Mouse (Mus musculus): ENCODE data around the gene Il18r1. TPM values are rescaled to one million over a fixed set of nuclear protein-coding genes. Genes with fewer than 3 reads are reported as not detected.

The Il18r1 gene
- not detected in 2 replicates for polyA plus RNA-seq (2012; ENCODE audit: insufficient read depth, insufficient read length, missing spikeins)

DNA sequence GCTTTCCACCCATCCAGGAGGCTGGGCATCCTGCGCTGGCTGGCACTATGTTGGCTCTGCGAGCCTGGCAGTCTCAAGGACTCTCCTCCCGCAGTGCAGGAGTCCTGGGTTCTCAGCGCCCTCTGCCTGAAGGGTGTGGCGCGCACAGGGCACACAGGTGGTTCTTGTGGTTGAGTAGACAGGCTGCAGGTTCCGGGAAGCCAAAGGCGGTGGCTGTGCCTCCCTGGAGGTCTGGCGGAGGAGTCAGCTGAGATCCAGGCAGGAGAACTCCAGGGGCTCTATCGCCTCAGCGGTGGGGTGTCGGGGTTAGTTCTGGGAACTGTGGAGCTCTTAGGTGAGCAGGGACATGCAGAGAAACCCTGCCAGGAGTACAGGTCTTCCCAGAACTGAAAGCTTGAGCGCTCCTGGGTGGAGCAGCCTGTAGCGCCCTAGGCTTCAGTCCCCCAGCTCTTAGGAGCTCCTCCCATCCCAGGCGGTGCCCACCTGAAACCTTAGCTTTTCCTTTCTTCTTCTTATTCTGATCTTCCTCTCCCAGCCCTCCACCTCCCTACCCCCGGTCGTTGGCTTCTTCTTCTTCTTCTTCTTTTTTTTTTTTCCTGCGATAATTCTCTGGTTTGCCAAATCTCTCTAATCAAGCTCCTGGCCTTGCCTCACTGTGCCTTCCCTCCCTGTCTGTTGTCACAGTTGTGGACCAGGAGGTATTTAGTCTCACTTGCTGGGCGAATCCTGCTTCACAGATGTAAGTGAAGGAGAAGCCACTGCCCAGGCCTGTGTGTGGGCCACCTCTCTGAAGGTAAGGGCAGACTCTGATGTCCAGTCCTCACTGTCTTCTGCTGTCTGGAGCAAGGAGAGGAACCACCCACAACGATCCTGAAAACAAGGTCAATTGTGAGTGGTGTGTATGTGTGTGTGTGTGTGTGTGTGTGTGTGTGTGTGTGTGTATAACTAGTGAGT, at the start of gene Il18r1:
Il18r1 (plus strand) TSS at position 76 of the 954 bp plus-strand sequence.
- Histone ChIP-seq H3K4me3 (ENCODE audit: insufficient read depth, low read length) (no peak within 1 kb of the TSS), H3K27ac (ENCODE audit: insufficient read depth, low read depth, low read length) (no peak within 1 kb of the TSS), H3K4me1 (ENCODE audit: control insufficient read depth, insufficient read depth, low read length) (no peaks in the 10 kb centered on the region)
- TF ChIP-seq CTCF (IDR thresholded peaks at IDR 0.05; ENCODE audit: low read depth, low read length) = no peak

GRCm38 (mm10) chr1:40417034-40417433, 48.3 kb upstream of the Il18r1 start:
- H3K4me1 ChIP-seq (ENCODE audit: control insufficient read depth, insufficient read depth, low read length) = peaks cover 23% of the 10 kb centered on the region
- no peak overlapping the region for H3K27ac ChIP-seq (ENCODE audit: insufficient read depth, low read depth, low read length)
- H3K4me3 ChIP-seq (ENCODE audit: insufficient read depth, low read length) = no peak overlapping the region
- no peak for TF ChIP-seq POLR2A (IDR thresholded peaks at IDR 0.05; ENCODE audit: borderline replicate concordance, low read depth, low read length)
- TF ChIP-seq CTCF (IDR thresholded peaks at IDR 0.05; ENCODE audit: low read depth, low read length) = no peak

- TF ChIP-seq CTCF (IDR thresholded peaks at IDR 0.05; ENCODE audit: low read depth, low read length) (no peak), POLR2A (IDR thresholded peaks at IDR 0.05; ENCODE audit: borderline replicate concordance, low read depth, low read length) (no peak)
- H3K4me3 ChIP-seq (ENCODE audit: insufficient read depth, low read length) = no peak overlapping the region
- peaks cover 17% of the 10 kb centered on the region for H3K4me1 ChIP-seq (ENCODE audit: control insufficient read depth, insufficient read depth, low read length)
- H3K27ac ChIP-seq (ENCODE audit: insufficient read depth, low read depth, low read length) = no peak overlapping the region
Observed at GRCm38 (mm10) chr1:40418512-40418911, 46.8 kb upstream of the Il18r1 start.

DNA sequence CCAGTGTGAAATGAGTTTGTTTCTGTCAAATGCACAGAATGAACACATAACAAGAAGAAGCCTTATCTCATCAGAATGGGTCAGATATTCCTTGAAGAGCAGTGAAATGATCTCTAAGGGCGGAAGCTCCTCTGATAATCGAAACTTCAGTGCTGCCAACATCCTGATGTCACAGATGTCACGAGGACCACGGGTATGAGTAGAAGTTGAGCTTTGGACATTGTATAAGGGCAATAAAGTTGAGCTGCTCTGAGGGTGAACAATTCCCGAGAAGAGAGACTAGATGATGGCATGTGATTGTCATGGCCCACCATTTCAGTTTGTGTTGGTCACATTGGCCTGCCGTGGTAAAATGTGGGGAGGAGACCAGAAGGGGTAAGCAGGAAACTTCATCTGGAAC, 41.5 kb upstream of the Il18r1 start:
- no peak overlapping the region for H3K4me3 ChIP-seq (ENCODE audit: insufficient read depth, low read length)
- no peak for TF ChIP-seq CTCF (IDR thresholded peaks at IDR 0.05; ENCODE audit: low read depth, low read length)
- no peak for TF ChIP-seq POLR2A (IDR thresholded peaks at IDR 0.05; ENCODE audit: borderline replicate concordance, low read depth, low read length)
- H3K4me1 ChIP-seq (ENCODE audit: control insufficient read depth, insufficient read depth, low read length) = no peaks in the 10 kb centered on the region; the same call in 1 of the 2 replicates
- no peak overlapping the region for H3K27ac ChIP-seq (ENCODE audit: insufficient read depth, low read depth, low read length)

DNA sequence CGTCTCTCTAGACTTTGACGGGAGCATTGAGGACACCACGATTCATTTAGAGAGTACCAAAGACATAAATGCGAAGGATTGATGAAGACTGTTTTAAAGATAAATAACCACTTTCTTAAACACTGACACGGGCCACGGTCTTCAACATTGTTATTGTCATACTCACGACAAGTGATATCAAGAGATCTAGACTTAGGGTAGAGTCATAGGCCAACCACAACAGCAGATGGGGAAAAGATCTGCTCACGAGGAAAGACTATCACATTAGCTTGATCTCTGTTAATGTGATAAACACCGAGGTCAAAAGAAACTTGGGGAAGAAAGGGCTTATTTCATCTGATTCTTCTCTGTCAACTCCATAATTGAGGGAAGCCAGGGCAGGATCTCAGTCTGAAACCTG, 38.1 kb upstream of the Il18r1 start:
- Histone ChIP-seq H3K4me3 (ENCODE audit: insufficient read depth, low read length) (no peak overlapping the region), H3K4me1 (ENCODE audit: control insufficient read depth, insufficient read depth, low read length) (no peaks in the 10 kb centered on the region; the same call in 1 of the 2 replicates), H3K27ac (ENCODE audit: insufficient read depth, low read depth, low read length) (no peak overlapping the region)
- no peak for TF ChIP-seq POLR2A (IDR thresholded peaks at IDR 0.05; ENCODE audit: borderline replicate concordance, low read depth, low read length)
- no peak for TF ChIP-seq CTCF (IDR thresholded peaks at IDR 0.05; ENCODE audit: low read depth, low read length)

GRCm38 (mm10) chr1:40427901-40428300, 37.5 kb upstream of the Il18r1 start:
- no peak overlapping the region for H3K27ac ChIP-seq (ENCODE audit: insufficient read depth, low read depth, low read length)
- no peak for TF ChIP-seq CTCF (IDR thresholded peaks at IDR 0.05; ENCODE audit: low read depth, low read length)
- no peak for TF ChIP-seq POLR2A (IDR thresholded peaks at IDR 0.05; ENCODE audit: borderline replicate concordance, low read depth, low read length)
- H3K4me3 ChIP-seq (ENCODE audit: insufficient read depth, low read length) = no peak overlapping the region
- H3K4me1 ChIP-seq (ENCODE audit: control insufficient read depth, insufficient read depth, low read length) = no peaks in the 10 kb centered on the region

DNA sequence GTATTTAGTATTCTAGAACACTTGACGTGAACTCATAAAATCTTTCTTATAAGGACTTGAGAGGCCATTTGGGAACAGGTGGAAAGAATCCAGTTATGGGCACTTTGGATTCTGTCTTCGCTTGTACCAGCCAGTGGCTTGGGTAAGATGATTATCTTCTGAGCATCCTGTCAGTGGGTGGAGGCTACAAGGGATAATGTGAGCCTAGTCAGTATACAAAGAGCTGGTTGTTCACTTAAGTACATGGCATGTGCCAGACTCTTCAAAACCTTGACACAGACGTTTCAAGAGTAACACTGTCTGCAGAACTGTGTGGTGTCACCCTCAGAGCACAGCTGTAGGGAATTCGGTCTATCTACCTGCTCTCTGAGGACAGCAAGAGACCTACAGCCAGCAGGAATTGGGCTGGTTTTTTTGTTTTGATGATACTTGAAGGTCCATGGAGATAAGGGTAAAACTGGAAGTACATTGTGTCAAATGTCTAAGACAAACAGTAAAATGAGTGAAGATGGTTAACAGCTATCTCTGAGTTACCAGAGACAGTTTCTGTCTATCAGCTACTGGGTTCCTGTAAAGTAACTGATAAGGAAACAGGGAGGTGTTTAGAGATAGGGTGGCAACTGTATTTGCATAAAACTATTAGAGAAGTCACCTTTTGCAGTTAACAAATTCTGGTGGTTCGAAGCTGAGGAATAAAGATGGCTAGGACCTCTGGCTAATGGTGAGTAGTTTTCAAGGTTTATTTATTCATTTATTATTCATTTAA, 36.3 kb upstream of the Il18r1 start, which contains the start of gene Il1rl1:
Il1rl1 (plus strand) TSS at position 661 of the 766 bp plus-strand sequence.
- Histone ChIP-seq H3K4me3 (ENCODE audit: insufficient read depth, low read length) (no peak within 1 kb of the TSS), H3K27ac (ENCODE audit: insufficient read depth, low read depth, low read length) (no peak within 1 kb of the TSS), H3K4me1 (ENCODE audit: control insufficient read depth, insufficient read depth, low read length) (no peaks in the 10 kb centered on the region)
- no peak for TF ChIP-seq POLR2A (IDR thresholded peaks at IDR 0.05; ENCODE audit: borderline replicate concordance, low read depth, low read length)
- TF ChIP-seq CTCF (IDR thresholded peaks at IDR 0.05; ENCODE audit: low read depth, low read length) = no peak

- Histone ChIP-seq H3K4me1 (ENCODE audit: control insufficient read depth, insufficient read depth, low read length) (no peaks in the 10 kb centered on the region), H3K4me3 (ENCODE audit: insufficient read depth, low read length) (no peak overlapping the region), H3K27ac (ENCODE audit: insufficient read depth, low read depth, low read length) (no peak overlapping the region)
- TF ChIP-seq POLR2A (IDR thresholded peaks at IDR 0.05; ENCODE audit: borderline replicate concordance, low read depth, low read length) (no peak), CTCF (IDR thresholded peaks at IDR 0.05; ENCODE audit: low read depth, low read length) (no peak)
Observed at GRCm38 (mm10) chr1:40430143-40430834, 35.1 kb upstream of the Il18r1 start.

GRCm38 (mm10) chr1:40432169-40432568, 33.2 kb upstream of the Il18r1 start:
- H3K4me1 ChIP-seq (ENCODE audit: control insufficient read depth, insufficient read depth, low read length) = no peaks in the 10 kb centered on the region
- no peak overlapping the region for H3K27ac ChIP-seq (ENCODE audit: insufficient read depth, low read depth, low read length)
- TF ChIP-seq POLR2A (IDR thresholded peaks at IDR 0.05; ENCODE audit: borderline replicate concordance, low read depth, low read length) (no peak), CTCF (IDR thresholded peaks at IDR 0.05; ENCODE audit: low read depth, low read length) (no peak)
- no peak overlapping the region for H3K4me3 ChIP-seq (ENCODE audit: insufficient read depth, low read length)
